Mouse (Mus musculus) hindbrain, embryonic 14.5 days (tissue): Measurements from ENCODE around the gene Cd247. TPM values are rescaled to one million over a fixed set of nuclear protein-coding genes. Genes with fewer than 3 reads are reported as not detected.

ENCODE experiments used
- ATAC-seq: fragments of 200-750 bp; cut with Nextera tagmentation; 2 replicates; pipeline ENCODE4 v1.8.0; 2017; ENCODE audit warnings: moderate number of reproducible peaks, mild to moderate bottlenecking, moderate TSS enrichment, moderate library complexity; ENCODE audit not compliant: low FRiP score
- DNase-seq: peaks from one replicate; pipeline ENCODE4 v3.0.0-alpha.2; 2015; ENCODE audit warnings: low spot score
- H3K27ac ChIP-seq: fragments of 300-500 bp; sonication (generic); 2 replicates; pipeline ENCODE4 v1.5.1; 2014; ENCODE audit warnings: mild to moderate bottlenecking, moderate library complexity
- H3K27me3 ChIP-seq: fragments of 300-500 bp; sonication (generic); 2 replicates; pipeline ENCODE4 v1.6.1; 2014; ENCODE audit warnings: mild to moderate bottlenecking, low read length, mixed read lengths; ENCODE audit not compliant: control insufficient read depth, insufficient read depth
- H3K36me3 ChIP-seq: fragments of 300-500 bp; sonication (generic); replicated peaks from 2 replicates; pipeline ENCODE4 v1.6.1; 2014; ENCODE audit not compliant: control insufficient read depth, insufficient read depth
- H3K4me1 ChIP-seq: fragments of 300-500 bp; sonication (generic); replicated peaks from 2 replicates; pipeline ENCODE4 v1.6.1; 2014; ENCODE audit warnings: antibody characterized with exemption, low read length, mixed read lengths; ENCODE audit not compliant: control insufficient read depth, insufficient read depth
- H3K4me2 ChIP-seq: fragments of 300-500 bp; sonication (generic); replicated peaks from 2 replicates; pipeline ENCODE4 v1.6.1; 2014; ENCODE audit warnings: mild to moderate bottlenecking, moderate library complexity
- H3K4me3 ChIP-seq: fragments of 300-500 bp; sonication (generic); replicated peaks from 2 replicates; pipeline ENCODE4 v1.5.1; 2014; ENCODE audit warnings: mild to moderate bottlenecking, low read length
- H3K9ac ChIP-seq: fragments of 300-500 bp; sonication (generic); 2 replicates; pipeline ENCODE4 v1.6.1; 2014
- H3K9me3 ChIP-seq: fragments of 300-500 bp; sonication (generic); 2 replicates; pipeline ENCODE4 v1.6.1; 2016; ENCODE audit warnings: low read length; ENCODE audit not compliant: control insufficient read depth
- WGBS: fragments of 180-500 bp; shearing (Covaris S2); extraction: QIAGEN DNeasy Blood & Tissue Kit; methylation state at CpG from one replicate; pipeline ENCODE4 v1.1.7; 2014; 5-methylcytosine and 5-hydroxymethylcytosine counted together
- polyA plus RNA-seq: library from polyadenylated mRNA; unstranded; fragments of >200 nt; fragmentation: Nextera tagmentation; extraction: Ambion mirVana; gene quantifications from 2 replicates; pipeline ENCODE4 v1.2.1, GENCODE M21; 2014

Cd247 gene
- polyA plus RNA-seq, 1 experiment from 2014 or later: 0.54 TPM

DNA sequence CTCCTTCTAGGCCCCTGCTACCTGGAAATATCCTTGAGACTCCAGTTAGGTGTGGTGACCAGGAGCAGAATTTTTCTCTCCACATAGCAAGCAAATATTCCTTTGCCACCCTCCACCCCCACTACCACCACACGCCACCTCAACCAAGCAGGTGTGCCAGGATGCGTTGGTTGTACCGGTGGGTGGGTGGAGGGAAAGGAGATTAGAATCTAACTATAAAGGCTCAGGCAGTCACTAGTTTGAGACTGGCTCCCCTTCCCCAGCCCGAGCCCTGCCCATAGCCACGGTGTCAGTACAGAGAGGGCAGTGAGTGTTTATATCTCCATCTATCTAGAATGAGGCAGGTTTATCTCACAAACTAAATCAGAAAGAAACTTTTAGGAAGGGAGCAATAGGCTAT, 39.7 kb downstream of the Cd247 start:
- 85% methylated on average over 5 of the region's 5 CpGs for WGBS
- no peak for ATAC-seq
- Histone ChIP-seq H3K4me1 (peaks cover 6% of the 10 kb centered on the region; the same call in 1 of the 2 replicates), H3K9ac (no peak overlapping the region), H3K9me3 (no peaks in the 10 kb centered on the region), H3K27me3 (peaks cover 3% of the 10 kb centered on the region; the same call in 1 of the 2 replicates), H3K4me2 (no peak overlapping the region), H3K4me3 (no peak overlapping the region), H3K36me3 (no peaks in the 10 kb centered on the region), H3K27ac (no peak overlapping the region)
- DNase-seq: no peak

- no peak overlapping the region for H3K4me2 ChIP-seq
- H3K4me1 ChIP-seq: peaks cover 9% of the 10 kb centered on the region
- WGBS: 92% methylated on average over 6 of the region's 6 CpGs
- H3K9me3 ChIP-seq: no peaks in the 10 kb centered on the region
- H3K36me3 ChIP-seq: no peaks in the 10 kb centered on the region
- no peak overlapping the region for H3K9ac ChIP-seq
- no peak for ATAC-seq
- no peak overlapping the region for H3K27ac ChIP-seq
- no peak overlapping the region for H3K4me3 ChIP-seq
- peaks cover 3% of the 10 kb centered on the region; the same call in 1 of the 2 replicates for H3K27me3 ChIP-seq
- no peak for DNase-seq
Measured at GRCm38 (mm10) chr1:165828615-165829014, 40.1 kb downstream of the Cd247 start.

DNA sequence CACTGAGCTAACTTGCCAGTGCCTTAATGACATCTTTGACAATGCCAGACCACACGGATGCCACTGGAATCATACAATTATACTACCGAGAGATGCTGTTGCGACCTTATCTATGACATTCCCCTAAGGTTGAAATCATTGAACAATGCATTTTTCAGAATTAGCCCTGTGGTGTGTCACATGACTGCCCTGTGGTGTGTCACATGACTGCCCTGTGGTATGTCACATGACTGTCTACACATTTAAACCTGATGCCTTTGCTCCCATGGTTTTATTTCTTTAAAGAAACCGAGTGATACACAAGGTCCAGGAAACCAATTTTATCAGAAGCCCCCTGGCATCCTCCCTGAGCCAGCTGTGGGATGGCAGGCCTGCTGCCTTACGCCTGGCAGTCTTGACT, 41.4 kb downstream of the Cd247 start:
- Histone ChIP-seq H3K9ac (no peak overlapping the region), H3K4me2 (no peak overlapping the region), H3K36me3 (no peaks in the 10 kb centered on the region), H3K4me3 (no peak overlapping the region), H3K27ac (no peak overlapping the region), H3K9me3 (no peaks in the 10 kb centered on the region), H3K4me1 (peaks cover 21% of the 10 kb centered on the region), H3K27me3 (peaks cover 3% of the 10 kb centered on the region; the same call in 1 of the 2 replicates)
- WGBS: 90% methylated on average over 5 of the region's 5 CpGs
- ATAC-seq: no peak
- DNase-seq: no peak

GRCm38 (mm10) chr1:165833244-165833643, 44.8 kb downstream of the Cd247 start:
- Histone ChIP-seq H3K9ac (no peak overlapping the region), H3K27me3 (no peaks in the 10 kb centered on the region), H3K4me3 (no peak overlapping the region), H3K4me1 (peaks cover 41% of the 10 kb centered on the region), H3K27ac (peak overlapping the region; percentile 76), H3K4me2 (no peak overlapping the region), H3K9me3 (no peaks in the 10 kb centered on the region), H3K36me3 (no peaks in the 10 kb centered on the region)
- 0 out of 2 replicates have a peak, but pooled peaks have one; percentile 10 for ATAC-seq
- DNase-seq: peak; percentile 52
- WGBS: 19% methylated on average over 4 of the region's 4 CpGs

- WGBS: 10% methylated on average over 17 of the region's 17 CpGs
- DNase-seq (peak; percentile 62), ATAC-seq (peak; percentile 73)
- H3K27ac ChIP-seq: peak overlapping the region; percentile 76
- H3K27me3 ChIP-seq: no peaks in the 10 kb centered on the region
- no peaks in the 10 kb centered on the region for H3K36me3 ChIP-seq
- H3K4me1 ChIP-seq: peaks cover 41% of the 10 kb centered on the region
- H3K4me3 ChIP-seq: peak overlapping the region; percentile 9
- H3K9me3 ChIP-seq: no peaks in the 10 kb centered on the region
- peak overlapping the region; percentile 47 for H3K4me2 ChIP-seq
- peak overlapping the region; percentile 41 for H3K9ac ChIP-seq
Measured at GRCm38 (mm10) chr1:165833910-165834632, 45.6 kb downstream of the Cd247 start.

DNA sequence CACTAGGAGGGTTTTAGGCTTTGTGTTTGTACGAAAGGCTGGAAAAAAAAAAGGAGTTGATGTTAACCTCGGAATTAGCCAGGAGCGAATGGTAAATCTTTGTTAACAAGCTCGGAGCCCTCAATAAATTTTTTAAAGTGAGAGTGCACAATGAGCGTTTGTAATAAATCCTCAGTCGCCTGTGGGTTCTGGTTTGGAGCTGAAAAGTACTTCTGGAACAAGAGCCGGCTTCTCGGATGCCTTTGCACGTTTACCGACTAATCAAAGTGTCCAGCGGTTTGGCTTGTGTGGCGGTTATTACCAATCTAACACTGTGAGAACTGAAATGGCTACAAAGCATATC, 46.1 kb downstream of the Cd247 start:
- Histone ChIP-seq H3K27me3 (no peaks in the 10 kb centered on the region; the same call in 1 of the 2 replicates), H3K27ac (peak overlapping the region; percentile 76), H3K36me3 (no peaks in the 10 kb centered on the region), H3K4me3 (peak overlapping the region; percentile 9), H3K4me2 (peak overlapping the region; percentile 47), H3K9me3 (no peaks in the 10 kb centered on the region), H3K4me1 (peaks cover 41% of the 10 kb centered on the region), H3K9ac (peak overlapping the region; percentile 41)
- peak; percentile 59 for DNase-seq
- 19% methylated on average over 12 of the region's 12 CpGs for WGBS
- ATAC-seq: no peak

GRCm38 (mm10) chr1:165836461-165836860, 48.0 kb downstream of the Cd247 start:
- Histone ChIP-seq H3K27ac (peak overlapping the region; percentile 84; the same call in 1 of the 2 replicates), H3K36me3 (no peaks in the 10 kb centered on the region), H3K4me1 (peaks cover 47% of the 10 kb centered on the region), H3K9ac (no peak overlapping the region), H3K27me3 (peaks cover 6% of the 10 kb centered on the region), H3K4me2 (no peak overlapping the region), H3K4me3 (no peak overlapping the region), H3K9me3 (no peaks in the 10 kb centered on the region)
- ATAC-seq (no peak), DNase-seq (no peak)
- WGBS: 22% methylated on average over 6 of the region's 6 CpGs

DNA sequence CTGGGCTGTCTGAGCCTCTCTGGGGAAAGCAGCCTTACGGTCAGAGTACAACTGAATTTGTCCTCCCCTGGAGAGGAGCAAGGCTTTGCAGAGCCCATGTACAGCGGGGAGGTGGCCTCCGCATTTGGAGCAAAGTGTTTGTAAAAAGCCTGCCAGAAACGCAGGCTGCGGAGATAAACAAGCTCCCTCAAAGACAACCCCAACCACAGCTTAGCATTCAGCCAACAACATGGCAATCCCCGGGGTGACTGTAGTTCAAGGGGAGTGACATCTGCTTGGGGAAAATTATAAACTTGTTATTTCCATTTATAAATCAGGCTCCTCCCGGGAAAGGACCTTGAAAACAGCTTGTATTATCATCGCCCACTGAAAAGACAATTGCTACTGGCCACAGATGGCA, 49.1 kb downstream of the Cd247 start:
- H3K4me1 ChIP-seq: peaks cover 47% of the 10 kb centered on the region
- H3K4me2 ChIP-seq: 0 out of 2 replicates have a peak overlapping the region, but pooled peaks have one; percentile 8
- no peak for DNase-seq
- H3K27ac ChIP-seq: peak overlapping the region; percentile 84
- no peaks in the 10 kb centered on the region for H3K9me3 ChIP-seq
- H3K36me3 ChIP-seq: no peaks in the 10 kb centered on the region
- H3K27me3 ChIP-seq: peaks cover 15% of the 10 kb centered on the region
- no peak overlapping the region for H3K4me3 ChIP-seq
- ATAC-seq: no peak
- H3K9ac ChIP-seq: 0 out of 2 replicates have a peak overlapping the region, but pooled peaks have one; percentile 24
- WGBS: 19% methylated on average over 8 of the region's 8 CpGs

DNA sequence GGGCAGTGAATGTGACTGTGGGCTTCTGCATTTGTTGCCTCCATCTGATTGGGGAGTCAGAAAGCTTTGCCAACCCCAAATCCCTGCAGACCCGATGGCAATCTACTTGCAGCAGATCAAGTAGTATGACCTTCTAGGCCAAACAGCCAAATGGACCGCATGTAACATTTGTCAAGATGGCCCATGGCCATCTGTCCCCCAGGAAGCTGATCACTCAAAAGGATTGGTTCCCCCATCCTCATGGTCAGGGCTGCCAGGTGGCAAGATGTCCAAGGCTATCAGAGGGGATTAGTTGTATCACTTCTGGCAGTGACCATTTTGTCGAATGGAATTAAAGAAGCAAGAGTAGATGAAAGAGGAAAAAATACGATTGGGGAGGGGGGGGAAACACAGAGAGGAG, 50.7 kb downstream of the Cd247 start:
- Histone ChIP-seq H3K9me3 (no peaks in the 10 kb centered on the region), H3K27ac (no peak overlapping the region), H3K9ac (no peak overlapping the region), H3K36me3 (no peaks in the 10 kb centered on the region), H3K4me1 (peaks cover 34% of the 10 kb centered on the region), H3K4me2 (no peak overlapping the region), H3K4me3 (no peak overlapping the region), H3K27me3 (peaks cover 30% of the 10 kb centered on the region)
- ATAC-seq: no peak
- 83% methylated on average over 4 of the region's 4 CpGs for WGBS
- DNase-seq: no peak
